Mouse (Mus musculus): ENCODE measurements around the gene Ddx18.

Ddx18 gene

GRCm38 (mm10) chr1:121527061-121527460, 40.7 kb downstream of the Ddx18 start:
- DNase-seq, result no peak

GRCm38 (mm10) chr1:121518609-121519008, 49.2 kb downstream of the Ddx18 start:
- no peak for DNase-seq

DNA sequence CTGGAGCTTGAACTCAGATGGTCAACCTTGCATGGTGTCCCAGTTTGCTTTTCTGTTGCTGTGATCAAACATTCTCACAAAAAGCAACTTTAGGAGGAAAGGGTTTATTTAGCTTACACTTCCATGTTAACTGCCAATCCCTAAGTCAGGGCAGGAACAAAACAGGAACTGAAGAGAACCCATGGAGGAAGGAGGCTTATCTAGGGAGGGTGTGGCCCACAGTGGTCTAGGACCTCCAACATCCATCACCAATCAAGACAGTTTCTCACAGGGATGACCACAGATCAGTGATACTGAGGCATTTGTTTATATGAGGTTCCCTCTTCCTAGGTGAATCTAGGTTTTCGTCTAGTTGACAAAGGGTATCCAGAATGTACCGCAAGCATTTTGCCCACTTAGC, 55.8 kb downstream of the Ddx18 start:
- DNase-seq, result no peak

DNA sequence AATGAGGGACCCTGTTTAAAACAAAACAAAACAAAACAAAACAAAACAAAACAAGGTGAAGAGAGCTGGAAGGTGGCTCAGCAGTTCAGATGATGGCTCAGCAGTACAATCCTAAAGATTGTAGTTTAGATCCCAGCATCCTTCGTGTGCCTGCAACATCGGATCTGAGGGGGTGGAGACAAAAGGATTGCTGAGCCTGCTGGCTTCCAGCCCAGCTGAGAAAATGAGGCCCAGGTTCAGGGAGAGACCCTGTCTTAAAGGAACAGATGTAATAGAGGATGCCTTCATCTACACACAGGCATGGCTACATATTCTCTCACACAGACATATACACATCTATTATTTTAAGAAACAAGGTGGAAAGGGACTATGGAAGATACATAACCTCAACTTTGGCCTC, 56.6 kb downstream of the Ddx18 start:
- no peak for DNase-seq

DNA sequence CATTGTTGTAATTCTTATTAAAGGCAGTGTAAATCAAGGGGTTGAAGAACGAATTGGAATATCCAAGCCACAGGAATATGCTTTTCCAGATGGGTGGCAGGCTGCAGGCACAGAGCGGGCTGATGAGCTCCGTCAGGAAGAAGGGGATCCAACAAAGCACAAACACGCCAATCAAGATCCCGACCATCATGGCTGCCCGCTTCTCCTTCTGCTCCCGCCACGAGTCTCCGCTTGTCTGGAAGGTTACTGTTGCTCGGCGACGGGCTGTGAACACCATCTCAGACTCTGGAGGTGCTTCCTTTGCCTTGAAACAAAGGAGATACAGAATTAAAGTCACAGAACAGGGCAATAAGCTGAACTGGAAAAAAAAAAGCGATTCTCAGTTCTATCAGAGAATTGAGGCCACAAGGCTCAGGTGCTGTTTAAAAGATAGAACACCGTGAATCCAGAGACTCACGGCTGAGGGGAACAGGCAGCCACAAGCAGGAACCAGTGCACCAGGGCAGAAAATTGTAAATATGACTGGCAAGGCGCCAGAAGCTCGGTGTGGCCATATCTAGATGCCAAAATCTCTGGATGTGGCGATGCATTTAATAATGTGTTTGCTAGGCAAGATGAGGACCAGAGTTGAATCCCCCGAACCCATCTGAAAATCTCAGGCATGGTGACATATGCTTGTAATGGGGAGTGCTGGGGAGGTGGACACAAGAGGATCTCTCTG, 57.2 kb downstream of the Ddx18 start:
- no peak for DNase-seq

DNA sequence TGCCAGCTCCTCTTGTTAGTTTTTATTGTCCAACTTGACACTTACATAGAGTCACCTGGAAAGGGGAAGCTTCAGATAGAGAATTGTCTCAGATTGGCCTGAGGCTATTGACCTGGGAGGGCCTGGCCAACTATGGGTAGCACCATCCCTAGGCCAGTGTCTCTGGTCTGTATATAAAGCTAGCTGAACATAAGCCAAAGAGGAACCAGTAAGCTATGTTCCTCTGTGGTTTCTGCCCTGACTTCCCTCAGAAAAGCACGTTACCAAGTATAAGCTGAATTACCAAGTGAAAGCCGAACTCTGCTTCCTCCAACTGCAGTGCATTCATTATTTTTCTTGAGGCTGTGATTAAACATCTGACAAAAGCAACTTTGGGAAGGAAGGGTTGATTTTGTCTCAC, 59.1 kb downstream of the Ddx18 start:
- DNase-seq, result no peak

Data from heart, adult 11 months (tissue).